Mouse (Mus musculus): ENCODE data around the gene Fam227b. TPM values are rescaled to one million over a fixed set of nuclear protein-coding genes. Genes with fewer than 3 reads are reported as not detected.

The Fam227b gene
- total RNA-seq, 1 experiment from 2014 or later: not detected

DNA sequence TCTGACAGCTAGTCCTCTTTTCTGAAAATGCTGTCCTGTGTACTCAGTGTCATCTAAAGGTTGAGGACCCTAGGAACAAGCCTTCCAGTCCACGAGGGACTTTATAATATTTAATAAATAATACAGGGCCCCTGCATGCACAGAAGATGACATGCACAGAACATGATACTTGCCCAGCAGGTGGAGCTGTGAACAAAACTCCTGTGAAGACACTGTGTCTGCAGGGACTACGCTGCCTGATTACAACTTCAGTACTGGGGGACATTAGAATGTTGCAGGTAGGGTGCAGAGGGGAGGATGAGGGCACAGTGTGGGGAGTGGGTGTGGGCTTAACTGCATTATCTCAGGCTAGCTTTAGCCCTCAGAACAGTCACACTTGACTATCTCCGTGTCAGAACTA, 145.7 kb downstream of the Fam227b start:
- DNase-seq: peak; percentile 59

DNA sequence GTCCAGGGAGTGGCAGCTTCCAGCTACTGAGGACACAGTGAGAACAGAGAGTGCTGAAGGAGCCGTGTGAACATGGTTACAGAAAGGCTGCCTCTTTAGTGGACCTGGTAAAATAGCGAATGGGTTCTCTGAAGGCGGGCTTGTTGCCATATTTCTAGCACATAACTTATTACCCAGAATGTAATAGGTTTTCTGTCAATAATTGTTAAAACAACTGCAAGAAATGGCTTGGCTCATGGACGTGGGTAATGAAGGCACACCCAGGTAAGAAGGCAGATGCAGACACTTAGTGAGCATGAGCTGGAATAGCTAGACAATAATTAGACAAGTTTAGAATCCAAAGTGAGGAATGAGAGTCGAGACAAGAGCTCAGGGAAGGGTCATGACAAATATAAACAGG, 149.5 kb downstream of the Fam227b start:
- DNase-seq: no peak

DNA sequence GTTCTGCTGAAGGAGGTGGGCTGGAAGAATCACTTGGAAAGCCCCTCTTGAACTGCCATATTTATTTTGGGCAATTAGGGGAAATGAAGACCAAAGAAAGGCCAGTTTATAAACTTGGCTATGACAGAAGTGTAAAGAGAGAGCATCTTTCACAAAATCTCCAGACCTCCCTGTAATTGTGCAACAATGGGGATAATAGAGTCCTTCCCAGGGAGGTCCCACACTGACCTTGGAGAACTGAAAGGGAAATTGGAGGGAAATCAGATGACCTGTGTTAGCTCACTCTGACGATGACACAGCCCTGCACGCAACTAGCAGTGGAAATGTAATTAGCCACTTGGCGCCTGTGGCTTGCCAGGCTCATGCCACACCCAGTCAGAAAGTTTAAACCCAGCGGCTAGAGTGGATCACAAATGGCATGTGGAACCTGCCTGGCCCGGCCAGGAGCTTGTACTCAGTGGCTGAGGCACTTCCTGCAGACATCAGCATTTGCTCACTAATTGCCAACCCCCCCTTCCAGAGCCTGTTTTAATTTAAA, 175.9 kb downstream of the Fam227b start:
- DNase-seq: no peak

DNA sequence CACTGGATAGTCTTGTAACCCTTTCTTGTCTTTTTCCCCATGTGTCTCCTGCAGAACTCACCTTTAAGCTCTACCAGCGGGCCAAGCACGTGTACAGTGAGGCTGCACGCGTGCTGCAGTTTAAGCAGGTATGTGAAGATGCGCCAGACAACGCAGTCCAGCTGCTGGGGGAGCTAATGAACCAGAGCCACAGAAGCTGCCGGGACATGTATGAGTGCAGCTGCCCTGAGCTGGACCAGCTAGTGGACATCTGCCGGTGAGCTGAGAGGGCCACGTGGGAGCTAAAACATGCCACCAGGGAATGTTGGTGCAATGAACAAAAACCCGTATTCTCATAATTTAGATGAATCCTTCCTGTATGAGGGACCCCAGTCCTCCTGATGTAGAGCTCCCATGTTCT, 176.6 kb downstream of the Fam227b start:
- DNase-seq: no peak

DNA sequence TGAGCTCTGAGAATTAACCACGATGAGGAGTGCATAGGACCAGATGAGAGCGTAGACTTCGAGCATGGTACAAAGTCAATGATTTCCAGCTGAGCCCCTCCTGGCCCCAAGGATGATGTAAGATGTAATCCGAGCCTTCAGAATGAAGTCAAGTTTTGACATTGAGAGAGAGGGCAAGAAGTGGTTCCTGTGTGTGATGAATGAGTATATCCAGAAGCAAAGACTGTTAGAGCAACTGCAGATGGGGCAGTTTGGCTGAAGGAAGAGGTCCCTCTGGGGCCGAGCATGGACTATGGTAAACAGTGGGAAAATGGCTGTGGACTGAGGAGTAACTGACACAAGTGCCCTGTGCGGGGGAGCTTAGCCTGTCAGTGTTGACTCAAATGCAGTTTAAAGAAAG, 178.6 kb downstream of the Fam227b start:
- DNase-seq: no peak

DNA sequence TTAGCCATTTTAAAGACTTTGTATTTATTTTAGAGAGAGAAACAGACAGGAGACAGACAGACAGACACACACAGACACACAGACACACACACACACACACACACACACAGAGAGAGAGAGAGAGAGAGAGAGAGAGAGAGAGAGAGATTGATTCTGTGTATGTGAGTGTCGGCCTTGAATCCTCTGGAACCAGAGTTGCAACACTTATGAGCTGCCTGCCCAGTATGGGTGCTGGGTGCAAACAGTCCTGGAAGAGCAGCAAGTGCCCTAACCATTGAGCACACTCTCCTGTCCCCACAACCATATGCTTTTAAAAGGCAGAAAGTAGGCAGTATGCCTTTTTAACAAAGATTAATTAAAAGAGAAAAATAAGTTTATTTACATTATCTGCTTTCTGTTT, 183.0 kb downstream of the Fam227b start:
- no peak for DNase-seq

DNA sequence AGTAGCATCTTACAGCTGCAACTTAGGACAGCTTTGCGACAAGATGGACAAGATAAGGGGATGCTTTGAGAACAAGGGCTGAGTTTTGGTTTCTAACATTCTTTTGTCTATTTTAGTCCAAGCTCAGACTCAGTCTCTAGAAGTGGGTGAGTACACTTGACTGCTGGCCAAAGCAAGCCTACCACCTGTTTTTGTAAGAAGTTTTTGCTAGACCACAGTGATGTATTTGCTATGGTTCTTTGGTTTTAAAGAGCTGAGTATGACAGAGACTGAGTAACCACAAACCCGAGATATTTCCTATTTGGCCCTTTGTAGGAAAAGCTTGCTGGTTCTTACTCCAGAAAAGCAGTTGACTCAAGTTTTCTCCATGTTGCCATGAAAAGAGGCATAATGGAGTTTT, 203.6 kb downstream of the Fam227b start:
- no peak for DNase-seq

DNA sequence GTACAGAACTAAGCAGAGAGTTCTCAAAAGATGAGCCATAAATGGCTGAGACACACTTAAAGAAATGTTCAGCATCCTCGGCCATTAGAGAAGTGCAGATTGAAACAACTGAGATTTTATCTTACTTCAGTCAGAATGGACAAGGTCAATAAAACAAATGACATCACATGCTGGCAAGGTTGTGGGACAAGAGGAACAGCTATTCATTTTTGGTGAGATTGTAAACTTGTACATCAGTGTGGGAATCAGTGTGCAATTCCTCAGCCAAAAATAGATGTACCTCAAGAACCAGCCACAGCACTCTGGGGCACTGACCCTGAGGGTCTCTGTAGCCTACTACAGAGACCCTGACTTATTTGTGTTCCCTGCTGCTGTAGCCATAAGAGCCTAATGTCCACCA, 208.5 kb downstream of the Fam227b start:
- no peak for DNase-seq

DNA sequence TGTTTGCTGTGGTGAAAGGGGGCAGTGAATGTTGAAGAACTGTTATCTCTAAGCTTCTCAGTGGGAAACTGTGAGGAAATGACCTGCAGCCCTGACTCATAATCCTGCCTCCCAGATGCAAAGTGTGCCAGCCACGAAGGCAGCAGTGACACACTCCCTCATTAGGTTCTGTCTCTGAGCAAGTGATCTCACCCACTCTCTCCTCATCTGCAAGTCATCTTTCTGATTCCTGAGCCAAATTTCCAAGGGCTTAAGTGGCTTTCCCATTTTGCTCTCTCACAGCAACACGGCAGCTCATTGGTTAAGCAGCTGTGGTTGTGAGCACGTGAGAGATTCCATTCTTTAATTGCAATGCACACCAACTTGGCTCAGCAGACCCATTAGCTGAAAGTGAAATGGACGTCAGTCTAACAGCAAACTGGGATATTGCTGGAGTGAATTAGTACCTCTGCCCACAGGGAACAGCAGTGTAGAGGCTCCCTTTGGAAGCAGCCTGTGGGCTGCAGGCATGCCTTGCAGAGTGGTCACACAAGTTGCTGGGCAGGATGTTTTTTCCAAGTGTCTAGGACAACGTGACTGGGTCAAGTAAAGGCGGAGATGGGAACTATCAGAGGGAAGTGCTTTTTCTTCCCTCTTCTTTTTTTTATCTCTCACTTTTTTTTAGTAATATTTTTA, 210.6 kb downstream of the Fam227b start:
- peak; percentile 41 for DNase-seq

DNA sequence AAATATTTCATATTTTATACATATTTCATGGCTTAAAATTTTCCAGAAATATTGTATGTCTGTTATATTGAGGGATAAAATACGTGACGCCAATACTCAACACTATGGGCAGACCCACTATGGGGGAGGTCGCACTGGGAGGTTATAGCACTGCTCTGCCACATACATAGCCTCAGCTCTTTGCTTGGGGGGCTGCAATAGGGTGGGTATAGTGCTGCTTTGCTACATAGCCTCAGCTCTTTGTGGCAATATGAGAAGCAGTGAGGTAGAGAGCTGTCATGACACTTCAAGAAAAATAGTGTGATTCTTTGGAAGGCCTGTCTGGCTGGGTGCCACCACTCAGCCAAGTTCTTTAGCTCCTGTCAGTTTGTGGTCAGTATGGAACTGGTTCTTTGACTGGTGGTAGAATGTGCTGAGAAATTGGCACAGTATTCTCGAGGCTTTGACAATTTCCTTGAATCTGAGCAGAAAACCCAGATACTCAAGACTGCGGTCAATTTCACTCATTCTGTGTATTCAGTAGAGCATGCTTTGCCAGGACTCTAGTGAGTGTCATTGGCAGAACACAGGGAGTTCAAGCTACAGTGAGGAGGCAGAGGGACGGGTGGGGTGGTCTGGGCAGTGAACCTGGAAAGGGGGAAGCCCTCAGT, 212.7 kb downstream of the Fam227b start:
- DNase-seq: no peak

DNA sequence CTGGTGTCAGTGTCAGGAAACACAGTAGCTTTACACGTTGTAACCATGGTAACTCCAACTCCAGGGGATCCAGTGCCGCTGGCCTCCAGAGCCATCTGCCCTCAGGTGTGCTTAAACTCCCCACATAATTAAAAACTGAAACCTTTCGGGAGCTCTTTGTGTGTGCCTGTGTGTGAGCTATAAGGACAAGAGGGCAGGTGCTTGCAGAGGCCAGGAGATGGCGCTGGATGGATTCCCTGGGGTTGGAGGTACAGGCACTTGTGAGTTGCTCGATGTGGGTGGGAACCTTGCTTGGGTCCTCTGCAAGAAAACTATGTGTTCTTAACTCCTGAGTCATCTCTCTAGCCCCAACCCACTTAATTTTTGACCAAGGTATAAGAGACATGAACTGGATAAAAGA, 215.4 kb downstream of the Fam227b start:
- no peak for DNase-seq

DNA sequence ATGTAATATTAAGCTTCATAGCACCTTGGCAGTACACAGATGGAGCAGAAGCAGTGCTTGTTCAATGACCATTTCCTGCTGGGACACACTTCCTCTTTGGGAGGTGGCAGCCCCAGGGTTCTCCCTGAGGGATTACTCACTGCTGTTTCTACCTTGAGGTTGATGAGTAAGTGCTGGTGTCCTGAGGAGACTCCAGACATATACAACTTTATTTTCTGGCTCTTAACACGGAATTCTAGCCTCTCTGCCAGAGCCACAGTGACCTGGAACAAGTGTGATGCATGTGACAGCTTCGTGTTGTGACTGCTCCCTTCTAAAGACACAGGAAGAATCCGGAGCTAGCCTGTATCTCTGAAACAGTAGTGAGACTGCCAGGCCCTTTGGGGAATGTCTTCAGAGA, 217.8 kb downstream of the Fam227b start:
- no peak for DNase-seq

Other genes starting within 250 kb of the Fam227b start
- gene Fgf7, start 117.3 kb downstream of the Fam227b start, total RNA-seq (2021): 0.61 and 0.62 TPM in 2 replicates
- gene Dtwd1, start 137 bp upstream of the Fam227b start, total RNA-seq (2021): 13.8 and 16.4 TPM in 2 replicates
- not detected in 2 replicates for gene Gm17555, start 63.1 kb upstream of the Fam227b start, total RNA-seq (2021)

Data from adrenal gland, postnatal 25 days (tissue).